Mouse (Mus musculus) Patski (cell line): ENCODE measurements around the gene Invs. TPM values are rescaled to one million over a fixed set of nuclear protein-coding genes. Genes with fewer than 3 reads are reported as not detected.

Experiments
- ATAC-seq: fragments of 100-300 bp; one replicate; pipeline ENCODE4 v1.8.0; 2021
- CTCF ChIA-PET: fragments of 350-600 bp; sonication (Branson Sonifier 250); formaldehyde crosslinking; loops from one replicate; lab custom pipeline; 2022; ENCODE audit warnings: inconsistent platforms; lab: Charles Lee
- POLR2A ChIA-PET: fragments of 350-600 bp; sonication (Branson Sonifier 250); formaldehyde crosslinking; loops from one replicate; lab custom pipeline; 2022; ENCODE audit warnings: antibody characterized with exemption, inconsistent platforms; lab: Charles Lee
- DNase-seq: peaks from one replicate; pipeline ENCODE4 v3.0.0-alpha.2; 2011; ENCODE audit warnings: low read depth, low spot score
- H3K27me3 ChIP-seq: fragments of 371-371 bp; one replicate; pipeline ENCODE4 v1.5.1; 2021
- CTCF ChIP-seq: fragments of 100-300 bp; IDR thresholded peaks from one replicate; pipeline ENCODE4 v1.5.1; 2021
- in situ Hi-C: fragments of 300-500 bp; cut with MboI; formaldehyde crosslinking; loops from 3 replicates; pipeline ENCODE4 v1.11.1; 2018; ENCODE audit warnings: low pct_unique_long_range_greater_than_20kb, mixed read lengths
- polyA plus RNA-seq: library from polyadenylated mRNA; unstranded; gene quantifications from one replicate; pipeline ENCODE4 v1.2.3, GENCODE M21; 2021

Gene Invs
- polyA plus RNA-seq, result 9.3 TPM

DNA sequence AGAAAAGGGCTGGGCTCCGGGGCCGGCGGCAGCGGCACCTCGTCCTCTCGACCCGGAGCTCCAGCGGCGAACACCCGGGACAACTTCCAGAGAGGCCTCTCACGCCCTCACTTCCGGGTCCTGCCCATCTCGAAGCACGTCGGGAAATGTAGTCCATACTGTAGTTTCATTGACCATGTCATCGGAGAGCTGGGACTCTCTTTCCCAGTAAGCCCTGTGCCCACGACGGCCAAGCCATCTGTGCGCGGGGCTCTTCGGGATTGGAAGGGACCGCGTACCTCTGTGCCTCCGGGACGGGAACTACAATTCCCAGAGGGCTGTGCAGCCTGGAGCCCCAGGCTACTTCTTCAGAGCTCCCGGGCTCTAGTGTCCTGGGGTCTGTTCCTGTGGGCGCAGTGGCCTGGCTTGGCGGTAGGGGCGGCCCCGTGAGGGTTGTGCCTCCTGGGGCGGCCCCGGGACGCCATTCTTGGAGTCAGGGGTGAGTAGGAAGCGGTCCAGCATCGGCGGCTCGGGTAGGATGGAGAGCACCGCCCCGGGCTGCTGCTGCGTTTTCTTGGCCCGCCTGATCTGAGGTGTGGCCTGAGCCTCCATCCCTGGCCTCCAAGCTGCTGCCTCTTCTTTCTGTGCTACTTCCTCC lies at the start of gene Invs, which contains the start of gene Erp44:
Invs (plus strand) TSS at position 263 of the 637 bp plus-strand sequence.
Erp44 (minus strand) TSS at position 61 of the 637 bp plus-strand sequence.
- in situ Hi-C loops, result no loop called here
- ChIA-PET POLR2A (no interaction called here), CTCF (interaction anchor here (2.0 kb wide), 1 partner anchor 25 kb away, joined by 4 read pairs; no protein-coding TSS in a partner anchor)
- peak; percentile 96 for DNase-seq
- TF ChIP-seq CTCF, result no peak
- peak; percentile 100 for ATAC-seq
- no peaks in the 10 kb centered on the region for H3K27me3 ChIP-seq

DNA sequence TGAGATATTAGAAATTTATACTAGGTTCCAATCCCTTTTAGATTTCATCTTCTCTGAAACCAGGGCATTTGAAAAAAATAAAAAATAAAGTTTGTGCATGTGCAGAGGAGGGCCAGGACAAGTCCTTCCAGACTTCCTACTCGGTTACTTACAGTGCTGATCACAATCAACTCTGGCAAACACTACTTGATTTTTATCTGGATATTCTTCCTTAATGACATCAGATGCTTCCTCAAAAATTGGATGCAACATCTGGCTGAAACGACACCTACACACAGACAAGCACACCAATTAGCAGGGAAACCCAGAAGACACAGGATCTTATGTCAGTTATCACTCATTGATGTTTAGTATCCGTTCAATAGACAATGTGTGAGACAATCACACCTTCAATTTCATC lies 42.8 kb upstream of the Invs start:
- ChIA-PET CTCF (no interaction called here), POLR2A (interaction anchor here (0.6 kb wide), 1 partner anchor 37 kb away, joined by 8 read pairs; no protein-coding TSS in a partner anchor)
- TF ChIP-seq CTCF, result no peak
- in situ Hi-C loops, result no loop called here
- no peak for DNase-seq
- ATAC-seq, result no peak
- H3K27me3 ChIP-seq, result no peaks in the 10 kb centered on the region

DNA sequence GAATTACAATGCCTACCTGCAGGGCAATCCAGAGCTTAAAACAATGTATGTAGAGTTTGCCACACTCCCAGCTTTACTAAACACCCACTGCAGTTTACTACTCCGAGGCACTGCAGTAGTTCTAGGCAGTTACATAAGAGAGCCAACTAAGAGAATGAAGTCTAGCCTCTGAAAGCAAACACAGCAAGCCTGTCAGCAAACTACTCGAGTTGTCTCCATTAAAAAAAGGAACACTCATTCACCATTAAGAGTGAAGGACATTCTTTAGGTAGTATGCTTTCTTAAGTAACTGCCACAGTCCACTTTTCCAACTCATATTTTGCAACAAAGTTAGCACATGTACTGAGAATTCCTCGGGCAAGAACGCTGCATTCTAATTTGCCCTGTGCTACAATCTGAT lies 40.5 kb upstream of the Invs start:
- ChIA-PET CTCF (no interaction called here), POLR2A (no interaction called here)
- ATAC-seq (no peak), DNase-seq (no peak)
- no peak for TF ChIP-seq CTCF
- H3K27me3 ChIP-seq, result no peaks in the 10 kb centered on the region
- in situ Hi-C loops, result no loop called here

DNA sequence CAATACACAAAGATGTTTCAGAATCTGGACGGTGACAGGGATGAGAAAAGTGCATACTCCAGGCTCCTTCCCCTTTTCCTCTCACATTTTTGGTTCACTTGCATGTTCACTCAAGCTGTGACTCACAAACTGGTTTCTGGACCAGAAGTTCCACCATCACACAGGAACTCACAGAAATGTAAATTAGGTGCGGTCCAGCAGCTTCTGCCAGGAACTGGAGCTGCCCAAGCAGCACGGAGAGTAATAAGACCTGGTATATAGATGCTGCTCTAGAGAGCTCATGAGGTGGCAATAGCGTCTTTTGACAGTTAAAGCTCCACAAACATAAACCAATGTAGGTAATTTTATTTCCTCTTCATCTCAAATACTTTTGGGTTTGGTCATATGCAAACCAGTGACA lies 37.1 kb upstream of the Invs start:
- TF ChIP-seq CTCF, result no peak
- peak; percentile 31 for DNase-seq
- in situ Hi-C loops, result no loop called here
- peak; percentile 98 for ATAC-seq
- H3K27me3 ChIP-seq, result no peaks in the 10 kb centered on the region
- ChIA-PET POLR2A (no interaction called here), CTCF (interaction anchor here (1.1 to 1.6 kb wide), 2 partner anchors 11 to 21 kb away, joined by 3 read pairs; no protein-coding TSS in a partner anchor)

DNA sequence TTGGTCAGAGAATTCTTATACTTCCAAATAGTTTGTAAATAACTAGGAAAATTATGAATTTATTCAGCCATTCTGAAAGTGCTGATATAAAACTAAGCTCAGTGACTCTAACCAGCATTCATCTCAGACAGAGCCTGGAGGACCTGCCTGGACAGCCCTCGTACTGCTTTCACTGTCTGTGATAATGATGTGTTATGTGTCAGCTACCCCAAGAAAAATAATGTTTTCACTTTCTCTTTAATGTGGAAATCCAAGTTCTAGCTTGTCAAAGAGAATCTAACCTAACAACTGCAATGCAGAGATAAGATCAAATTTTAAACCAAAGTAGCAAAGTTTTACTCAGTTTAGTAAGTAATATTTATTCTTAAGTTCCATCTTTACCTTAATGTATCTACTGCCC lies 35.8 kb upstream of the Invs start:
- ATAC-seq (no peak), DNase-seq (no peak)
- CTCF ChIA-PET, result interaction anchor here (1.1 to 1.6 kb wide), 2 partner anchors 9 to 20 kb away, joined by 3 read pairs; no protein-coding TSS in a partner anchor
- H3K27me3 ChIP-seq, result no peaks in the 10 kb centered on the region
- in situ Hi-C loops, result no loop called here
- TF ChIP-seq CTCF, result no peak
- POLR2A ChIA-PET, result no interaction called here

DNA sequence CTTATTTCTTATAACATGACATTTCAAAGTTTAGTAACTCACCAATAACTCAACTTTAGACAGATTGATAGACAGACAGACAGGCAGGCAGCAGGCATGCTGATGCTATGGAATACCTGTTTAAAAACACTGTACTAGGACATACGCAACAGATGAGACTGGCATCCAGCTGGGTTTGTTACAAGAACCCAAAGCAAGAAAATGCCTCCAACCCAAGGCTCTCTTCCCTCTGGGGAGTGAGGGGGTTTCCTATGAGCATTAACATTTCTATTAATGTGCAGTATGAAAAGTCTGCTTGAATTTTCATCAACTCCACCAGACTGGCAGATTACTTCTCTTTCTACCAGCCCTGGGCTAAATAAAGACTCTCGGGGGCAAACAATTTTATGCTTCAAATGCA lies 35.3 kb upstream of the Invs start:
- no peak for ATAC-seq
- in situ Hi-C loops, result no loop called here
- TF ChIP-seq CTCF, result no peak
- ChIA-PET CTCF (interaction anchor here (1.0 kb wide), 1 partner anchor 21 kb away, joined by 3 read pairs; no protein-coding TSS in a partner anchor), POLR2A (no interaction called here)
- no peaks in the 10 kb centered on the region for H3K27me3 ChIP-seq
- no peak for DNase-seq

DNA sequence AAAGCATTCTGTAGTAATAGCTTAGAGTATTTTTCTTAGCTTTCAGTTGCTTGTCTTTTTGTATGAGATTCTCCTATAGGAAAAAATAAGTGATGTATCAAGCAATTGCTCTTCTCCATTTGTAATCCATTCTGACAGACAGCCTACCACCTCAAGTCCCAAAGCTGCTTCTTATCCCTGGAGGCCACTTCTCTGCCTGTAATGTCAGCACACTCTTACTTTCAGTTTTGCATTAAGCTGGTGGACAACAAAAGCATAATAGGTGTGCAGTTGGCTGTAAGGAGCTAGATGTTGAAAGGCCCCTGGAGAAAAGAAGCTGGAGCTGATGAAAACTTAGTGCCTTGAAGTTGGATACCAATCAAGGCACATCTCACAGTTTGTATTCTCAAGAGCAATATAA lies 26.3 kb upstream of the Invs start:
- TF ChIP-seq CTCF, result no peak
- in situ Hi-C loops, result no loop called here
- DNase-seq (no peak), ATAC-seq (no peak)
- no peaks in the 10 kb centered on the region for H3K27me3 ChIP-seq
- CTCF ChIA-PET, result interaction anchor here (0.6 to 1.8 kb wide), 3 partner anchors 10 to 29 kb away, joined by 3 to 4 read pairs (median 3); no protein-coding TSS in a partner anchor
- POLR2A ChIA-PET, result no interaction called here

DNA sequence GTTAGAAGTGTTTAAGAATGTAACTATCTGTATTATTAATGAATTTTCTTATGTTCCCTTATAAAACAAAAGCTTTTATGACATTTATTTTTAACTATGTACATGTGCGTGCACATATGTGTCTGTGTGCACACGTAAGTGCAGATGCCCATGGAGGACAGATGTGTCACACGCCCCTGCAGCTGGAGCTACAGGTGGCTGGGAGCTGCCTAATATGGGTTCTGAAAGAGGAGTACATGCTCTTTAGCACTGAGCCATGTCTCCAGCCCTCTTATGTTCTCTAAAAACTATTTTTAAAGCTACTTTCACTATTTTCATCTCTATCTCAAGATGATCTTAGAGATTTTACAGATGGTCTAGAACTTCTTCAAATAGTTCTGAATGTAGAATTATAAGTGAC lies 21.5 kb upstream of the Invs start:
- in situ Hi-C loops, result no loop called here
- CTCF ChIA-PET, result no interaction called here
- DNase-seq, result no peak
- ATAC-seq, result no peak
- TF ChIP-seq CTCF, result no peak
- POLR2A ChIA-PET, result no interaction called here
- no peaks in the 10 kb centered on the region for H3K27me3 ChIP-seq

DNA sequence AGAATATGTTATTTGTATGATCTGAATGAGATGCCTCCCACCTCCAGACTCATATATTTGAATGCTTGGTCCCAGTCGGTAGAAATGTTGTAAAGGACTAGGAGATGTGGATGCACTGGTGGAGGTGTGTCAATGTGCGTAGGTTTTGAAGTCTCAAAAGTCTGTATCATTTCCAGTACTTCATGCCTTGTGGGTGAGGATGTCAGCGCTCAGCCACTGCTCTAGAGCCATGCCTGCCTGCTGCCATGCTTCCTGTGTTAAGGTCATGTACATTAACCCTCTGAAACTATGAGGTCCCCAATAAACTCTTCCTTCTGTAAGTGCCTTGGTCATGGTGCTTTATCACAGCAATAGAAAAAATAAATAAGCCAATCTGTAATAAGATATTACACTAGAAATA lies 11.9 kb upstream of the Invs start:
- DNase-seq, result no peak
- H3K27me3 ChIP-seq, result no peaks in the 10 kb centered on the region
- POLR2A ChIA-PET, result no interaction called here
- in situ Hi-C loops, result no loop called here
- no peak for ATAC-seq
- TF ChIP-seq CTCF, result no peak
- CTCF ChIA-PET, result no interaction called here

DNA sequence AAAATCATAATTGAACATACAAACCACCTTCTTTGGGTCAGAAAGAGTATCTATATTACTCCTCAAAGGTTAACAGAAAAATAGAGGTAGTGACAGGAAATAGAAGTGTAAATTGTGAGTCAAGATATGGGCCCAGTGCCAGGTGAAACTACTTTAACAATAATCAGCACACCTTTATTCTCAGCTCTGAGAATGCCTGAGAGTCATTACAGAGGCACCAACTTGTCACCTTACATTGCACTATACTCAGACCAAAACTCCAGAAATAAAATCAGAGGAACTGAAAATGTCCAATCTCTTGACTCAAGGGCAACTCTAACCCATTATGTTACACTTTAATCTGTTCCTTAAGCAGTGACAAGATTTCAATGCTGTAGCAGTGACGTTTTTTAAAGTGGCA lies 11.4 kb upstream of the Invs start:
- in situ Hi-C loops, result no loop called here
- CTCF ChIA-PET, result no interaction called here
- ATAC-seq, result no peak
- H3K27me3 ChIP-seq, result no peaks in the 10 kb centered on the region
- POLR2A ChIA-PET, result no interaction called here
- TF ChIP-seq CTCF, result no peak
- DNase-seq, result no peak

DNA sequence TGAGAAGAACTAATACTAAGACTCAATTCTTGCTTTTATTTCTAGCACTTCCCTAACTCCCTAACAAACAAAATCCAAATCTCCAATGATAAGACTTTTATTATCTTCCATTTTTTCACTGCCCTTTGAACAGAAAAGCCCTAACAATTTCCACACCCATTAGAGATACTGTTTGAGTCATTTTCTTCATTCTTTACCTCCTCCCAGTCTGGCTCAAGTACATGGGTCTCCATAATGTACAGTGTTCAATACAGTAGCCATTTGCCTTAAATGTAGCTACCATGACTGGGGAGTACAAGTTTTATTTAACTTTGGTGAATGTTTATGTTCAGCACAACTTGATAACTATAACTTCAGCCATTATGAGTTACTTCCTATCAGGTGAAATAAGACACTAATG lies 9.0 kb upstream of the Invs start:
- H3K27me3 ChIP-seq, result no peaks in the 10 kb centered on the region
- ChIA-PET POLR2A (no interaction called here), CTCF (no interaction called here)
- DNase-seq (no peak), ATAC-seq (no peak)
- in situ Hi-C loops, result no loop called here
- TF ChIP-seq CTCF, result no peak
